Mouse (Mus musculus): ENCODE results near the gene Armc9.

The Armc9 gene

GRCm38 (mm10) chr1:86320822-86321413, 166.3 kb downstream of the Armc9 start:
- no peak for DNase-seq

All from thymus, adult 18-20 months (tissue).